Mouse (Mus musculus): ENCODE measurements around the gene Setd2. TPM values are rescaled to one million over a fixed set of nuclear protein-coding genes. Genes with fewer than 3 reads are reported as not detected.

Setd2 gene
- polyA plus RNA-seq, 1 experiment from 2014 or later: 26.2 TPM

- Histone ChIP-seq H3K27ac (0 out of 2 replicates have a peak overlapping the region, but pooled peaks have one; percentile 40), H3K9me3 (no peaks in the 10 kb centered on the region), H3K4me1 (replicated peaks) (peaks cover 48% of the 10 kb centered on the region), H3K36me3 (no peaks in the 10 kb centered on the region), H3K27me3 (ENCODE audit: insufficient read depth, poor library complexity, severe bottlenecking) (peaks cover 31% of the 10 kb centered on the region), H3K4me3 (no peak overlapping the region)
- no peak for DNase-seq (ENCODE audit: low spot score)
Observed at GRCm38 (mm10) chr9:110649775-110650174, 117.4 kb downstream of the Setd2 start.

DNA sequence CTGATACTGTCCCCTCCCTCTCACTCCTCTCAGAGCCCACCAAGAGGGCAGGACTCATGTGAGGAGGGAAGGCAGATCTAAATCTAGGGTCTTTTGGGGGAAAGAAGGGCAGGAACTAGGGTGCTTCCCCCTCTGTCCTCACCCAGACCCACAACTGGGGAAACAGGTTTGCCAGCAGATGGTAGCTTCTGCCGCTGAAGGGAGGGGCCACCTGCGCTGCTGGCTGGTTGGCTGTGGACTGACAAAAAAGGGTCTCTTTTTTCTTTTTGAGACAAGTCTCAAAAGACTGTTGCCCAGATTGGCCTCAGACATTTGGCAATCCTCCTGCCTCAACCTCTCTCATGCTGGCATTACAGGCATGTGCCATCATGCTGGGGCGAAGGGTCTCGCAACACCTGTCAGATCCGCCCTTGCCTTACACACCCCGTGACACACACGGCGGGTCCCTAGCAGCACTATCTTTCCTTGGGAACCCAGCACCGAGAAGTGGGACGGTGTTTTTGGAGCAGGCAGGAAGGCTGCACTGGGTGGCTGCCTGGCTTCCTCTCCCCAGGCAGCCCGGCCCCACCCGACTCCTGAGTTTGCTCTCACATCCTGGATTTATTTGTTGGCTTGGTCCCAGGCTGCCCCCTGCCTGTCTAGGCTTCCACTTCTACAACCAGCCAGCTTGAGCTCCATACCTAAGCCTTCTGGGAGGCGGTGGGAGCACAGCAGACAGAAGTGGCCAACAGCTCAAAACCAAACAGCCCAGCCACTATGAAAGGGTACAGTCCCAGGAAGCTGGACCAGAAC is 119.7 kb downstream of the Setd2 start:
- 41% methylated on average over 13 of the region's 13 CpGs for WGBS
- no peaks in the 10 kb centered on the region for H3K9me3 ChIP-seq
- no peak overlapping the region for H3K27ac ChIP-seq
- H3K4me3 ChIP-seq: peak overlapping the region; percentile 68; the same call in 1 of the 2 replicates
- H3K4me1 ChIP-seq (replicated peaks): peaks cover 62% of the 10 kb centered on the region
- peaks cover 31% of the 10 kb centered on the region for H3K27me3 ChIP-seq (ENCODE audit: insufficient read depth, poor library complexity, severe bottlenecking)
- DNase-seq (ENCODE audit: low spot score): no peak
- no peaks in the 10 kb centered on the region for H3K36me3 ChIP-seq

- Histone ChIP-seq H3K27me3 (ENCODE audit: insufficient read depth, poor library complexity, severe bottlenecking) (peaks cover 31% of the 10 kb centered on the region), H3K36me3 (no peaks in the 10 kb centered on the region), H3K4me3 (peak overlapping the region; percentile 68), H3K4me1 (replicated peaks) (peaks cover 72% of the 10 kb centered on the region), H3K9me3 (no peaks in the 10 kb centered on the region), H3K27ac (peak overlapping the region; percentile 86)
- DNase-seq (ENCODE audit: low spot score): no peak
- WGBS: 20% methylated on average over 14 of the region's 14 CpGs
Observed at GRCm38 (mm10) chr9:110652963-110653654, 120.7 kb downstream of the Setd2 start.

DNA sequence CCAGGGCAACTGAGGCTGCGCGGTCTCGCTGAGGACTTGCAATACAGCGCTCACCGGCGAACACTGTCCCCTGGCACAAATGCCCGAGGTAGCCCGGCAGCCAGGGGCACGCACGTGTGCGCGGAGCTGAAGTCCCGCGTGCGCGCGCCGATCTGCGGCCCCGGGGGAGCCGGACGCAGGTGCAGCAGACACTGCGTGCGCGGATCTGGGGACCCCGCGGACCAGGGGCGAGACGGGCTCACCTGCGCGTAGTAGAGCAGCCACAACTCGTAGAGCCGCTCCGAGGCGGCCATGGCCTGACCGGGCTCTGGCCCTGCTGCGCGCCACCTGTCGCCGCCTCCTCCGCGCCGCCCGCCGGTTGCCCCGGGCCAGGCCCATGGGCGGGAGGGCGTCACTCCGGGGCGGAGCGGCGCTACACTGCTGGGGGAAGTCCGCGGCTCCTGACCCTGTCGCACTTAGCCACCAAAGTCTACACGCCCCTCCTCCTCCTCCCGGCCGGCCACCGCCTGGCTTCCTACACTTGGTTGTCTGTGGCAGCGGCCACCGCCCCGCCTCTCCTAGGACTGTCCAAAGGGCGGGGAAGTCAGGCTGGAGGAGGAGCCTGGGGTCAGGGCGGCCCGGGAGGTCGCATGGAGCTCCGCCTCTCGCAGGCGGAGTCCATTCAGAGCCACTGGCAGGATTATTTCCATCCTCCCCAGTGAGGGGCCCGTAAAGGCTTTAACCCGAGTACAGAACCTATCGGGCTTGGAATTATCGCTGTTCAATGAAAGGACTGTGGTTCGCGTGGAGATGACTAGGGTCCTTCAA is 121.5 kb downstream of the Setd2 start, which contains the start of gene Nbeal2:
Nbeal2 (minus strand) TSS at position 507 of the 807 bp plus-strand sequence.
- under 1% methylated on average over 75 of the region's 75 CpGs for WGBS
- Histone ChIP-seq H3K4me1 (replicated peaks) (peaks cover 72% of the 10 kb centered on the region), H3K27me3 (ENCODE audit: insufficient read depth, poor library complexity, severe bottlenecking) (peaks cover 31% of the 10 kb centered on the region), H3K9me3 (no peaks in the 10 kb centered on the region), H3K36me3 (peaks cover 1% of the 10 kb centered on the region; the same call in 1 of the 2 replicates), H3K4me3 (peak within 1 kb of the TSS; percentile 68), H3K27ac (peak within 1 kb of the TSS; percentile 86)
- peak; percentile 93 for DNase-seq (ENCODE audit: low spot score)

- H3K27me3 ChIP-seq (ENCODE audit: insufficient read depth, poor library complexity, severe bottlenecking): peaks cover 31% of the 10 kb centered on the region
- H3K9me3 ChIP-seq: no peaks in the 10 kb centered on the region
- no peak for DNase-seq (ENCODE audit: low spot score)
- H3K4me1 ChIP-seq (replicated peaks): peaks cover 62% of the 10 kb centered on the region
- peak overlapping the region; percentile 78 for H3K4me3 ChIP-seq
- peak overlapping the region; percentile 86 for H3K27ac ChIP-seq
- H3K36me3 ChIP-seq: peaks cover 11% of the 10 kb centered on the region
- 84% methylated on average over 19 of the region's 19 CpGs for WGBS
Observed at GRCm38 (mm10) chr9:110654726-110655650, 122.6 kb downstream of the Setd2 start.

DNA sequence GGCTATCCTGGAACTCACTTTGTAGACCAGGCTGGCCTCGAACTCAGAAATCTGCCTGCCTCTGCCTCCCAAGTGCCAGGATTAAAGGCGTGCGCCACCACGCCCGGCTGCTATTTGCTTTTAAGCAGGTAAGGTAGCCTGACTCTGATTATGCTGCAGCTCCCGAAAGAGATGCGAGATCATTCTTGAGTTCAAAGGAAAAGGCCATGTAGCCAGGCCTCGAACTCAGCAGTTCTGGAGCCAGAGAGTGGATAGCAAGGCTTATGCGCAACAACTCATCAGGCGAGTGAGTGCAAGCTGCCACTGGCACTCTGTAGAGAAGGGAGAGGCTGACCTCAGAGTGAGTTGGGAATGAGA is 123.2 kb downstream of the Setd2 start:
- peaks cover 31% of the 10 kb centered on the region for H3K27me3 ChIP-seq (ENCODE audit: insufficient read depth, poor library complexity, severe bottlenecking)
- peak overlapping the region; percentile 99 for H3K27ac ChIP-seq
- H3K9me3 ChIP-seq: no peaks in the 10 kb centered on the region
- WGBS: 84% methylated on average over 10 of the region's 10 CpGs
- peak overlapping the region; percentile 78 for H3K4me3 ChIP-seq
- peaks cover 57% of the 10 kb centered on the region for H3K4me1 ChIP-seq (replicated peaks)
- DNase-seq (ENCODE audit: low spot score): no peak
- peaks cover 11% of the 10 kb centered on the region for H3K36me3 ChIP-seq

GRCm38 (mm10) chr9:110656249-110657221 is 124.1 kb downstream of the Setd2 start, which contains the start of gene Ccdc12:
Ccdc12 (plus strand) TSS chr9:110656503.
- Histone ChIP-seq H3K27me3 (ENCODE audit: insufficient read depth, poor library complexity, severe bottlenecking) (peaks cover 23% of the 10 kb centered on the region), H3K27ac (peak within 1 kb of the TSS; percentile 99), H3K9me3 (no peaks in the 10 kb centered on the region), H3K4me3 (peak within 1 kb of the TSS; percentile 78), H3K36me3 (peaks cover 11% of the 10 kb centered on the region), H3K4me1 (replicated peaks) (peaks cover 57% of the 10 kb centered on the region)
- peak; percentile 95 for DNase-seq (ENCODE audit: low spot score)
- under 1% methylated on average over 52 of the region's 52 CpGs for WGBS

DNA sequence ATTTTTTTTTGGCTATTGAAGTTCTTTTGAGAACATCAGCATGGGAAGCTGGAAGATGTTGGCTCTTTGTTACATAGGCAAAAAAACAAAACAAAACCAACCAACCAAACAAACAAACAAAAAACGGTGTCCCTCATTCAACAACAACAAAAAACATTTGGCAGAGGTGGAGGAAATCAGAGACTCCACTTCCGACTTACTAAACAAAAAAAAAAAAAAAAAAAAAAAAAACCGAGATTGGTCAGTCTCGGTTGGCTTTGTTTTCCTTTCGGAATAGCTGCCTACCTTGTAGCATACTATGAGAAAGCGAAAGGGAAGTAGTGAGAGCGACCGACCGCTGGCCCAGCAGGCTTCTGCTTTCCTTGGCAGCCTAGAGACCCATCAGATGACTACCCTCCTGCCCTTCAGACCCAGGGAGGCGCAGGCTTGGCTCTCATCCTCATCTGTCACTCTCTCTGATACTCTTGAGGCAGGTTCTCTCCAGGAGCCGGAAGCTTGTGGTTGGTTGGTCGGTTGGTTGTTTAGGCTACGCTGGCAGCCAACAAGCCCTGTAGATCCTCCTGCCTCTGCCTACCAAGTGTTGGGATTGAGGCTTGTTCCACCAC is 125.2 kb downstream of the Setd2 start:
- DNase-seq (ENCODE audit: low spot score): no peak
- H3K27ac ChIP-seq: peak overlapping the region; percentile 99; the same call in 1 of the 2 replicates

GRCm38 (mm10) chr9:110659521-110659920 is 127.1 kb downstream of the Setd2 start:
- Histone ChIP-seq H3K27me3 (ENCODE audit: insufficient read depth, poor library complexity, severe bottlenecking) (no peaks in the 10 kb centered on the region), H3K4me1 (replicated peaks) (peaks cover 35% of the 10 kb centered on the region), H3K4me3 (no peak overlapping the region), H3K9me3 (no peaks in the 10 kb centered on the region), H3K36me3 (peaks cover 11% of the 10 kb centered on the region), H3K27ac (no peak overlapping the region)
- 92% methylated on average over 12 of the region's 12 CpGs for WGBS
- no peak for DNase-seq (ENCODE audit: low spot score)

More for the DNA sequence above, 125.2 kb downstream of the Setd2 start:
- Histone ChIP-seq H3K36me3 (peaks cover 11% of the 10 kb centered on the region), H3K27me3 (ENCODE audit: insufficient read depth, poor library complexity, severe bottlenecking) (peaks cover 12% of the 10 kb centered on the region), H3K9me3 (no peaks in the 10 kb centered on the region), H3K4me3 (peak overlapping the region; percentile 78), H3K4me1 (replicated peaks) (peaks cover 46% of the 10 kb centered on the region)
- 77% methylated on average over 13 of the region's 13 CpGs for WGBS

DNA sequence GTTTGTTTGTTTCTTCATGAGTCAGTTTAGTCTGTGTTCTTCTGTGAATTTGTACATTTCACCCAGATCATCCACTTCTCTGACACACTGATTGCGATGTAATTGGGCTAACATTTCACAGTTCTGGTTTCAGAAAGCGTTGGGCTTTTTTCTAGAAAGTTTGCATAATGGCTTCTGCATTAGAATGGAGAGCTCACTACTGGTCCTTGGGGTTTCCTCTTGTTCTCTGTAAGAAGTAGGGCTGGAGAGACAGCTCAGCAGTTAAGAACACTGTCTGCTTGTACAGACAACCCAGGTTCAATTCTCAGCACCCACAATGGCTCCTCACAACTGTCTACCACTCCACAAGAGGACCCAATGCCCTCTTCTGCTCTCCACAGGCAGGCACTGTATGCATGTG is 127.8 kb downstream of the Setd2 start:
- 86% methylated on average over 2 of the region's 2 CpGs for WGBS
- no peak overlapping the region for H3K27ac ChIP-seq
- no peak for DNase-seq (ENCODE audit: low spot score)

More for the DNA sequence above, 127.8 kb downstream of the Setd2 start:
- peaks cover 32% of the 10 kb centered on the region for H3K4me1 ChIP-seq (replicated peaks)
- no peaks in the 10 kb centered on the region for H3K27me3 ChIP-seq (ENCODE audit: insufficient read depth, poor library complexity, severe bottlenecking)
- H3K4me3 ChIP-seq: no peak overlapping the region
- peaks cover 11% of the 10 kb centered on the region for H3K36me3 ChIP-seq
- no peaks in the 10 kb centered on the region for H3K9me3 ChIP-seq

Measured in hindbrain, embryonic 10.5 days (tissue).